Mouse (Mus musculus) brown adipose tissue, adult 24 weeks (tissue): ENCODE results near the gene Gm16442. TPM values are rescaled to one million over a fixed set of nuclear protein-coding genes. Genes with fewer than 3 reads are reported as not detected.
"Not testable (repeated sequence)": the region's sequence is repeated elsewhere in the genome, so short reads cannot be mapped to it uniquely, and the experiment has no call there.

Experiments
- H3K27ac ChIP-seq: fragments of 200-500 bp; replicated peaks from 2 replicates; pipeline ENCODE4 v1.5.1; 2012; ENCODE audit warnings: low read depth, mild to moderate bottlenecking, low read length
- H3K4me1 ChIP-seq: fragments of 200-500 bp; 2 replicates; pipeline ENCODE4 v1.6.1; 2012; ENCODE audit warnings: low read length, mixed read lengths; ENCODE audit not compliant: control insufficient read depth, insufficient read depth, insufficient read length
- H3K4me3 ChIP-seq: fragments of 200-500 bp; 2 replicates; pipeline ENCODE4 v1.5.1; 2012; ENCODE audit warnings: low read depth, mild to moderate bottlenecking, low read length, moderate library complexity; ENCODE audit not compliant: insufficient read depth
- polyA plus RNA-seq: library from polyadenylated mRNA; stranded (reverse); fragments of >200 nt; gene quantifications from 2 replicates; pipeline ENCODE4 v1.2.4, GENCODE M21; 2012; ENCODE audit not compliant: missing spikeins, insufficient read depth, insufficient read length

The Gm16442 gene
- not detected in 2 replicates for polyA plus RNA-seq

DNA sequence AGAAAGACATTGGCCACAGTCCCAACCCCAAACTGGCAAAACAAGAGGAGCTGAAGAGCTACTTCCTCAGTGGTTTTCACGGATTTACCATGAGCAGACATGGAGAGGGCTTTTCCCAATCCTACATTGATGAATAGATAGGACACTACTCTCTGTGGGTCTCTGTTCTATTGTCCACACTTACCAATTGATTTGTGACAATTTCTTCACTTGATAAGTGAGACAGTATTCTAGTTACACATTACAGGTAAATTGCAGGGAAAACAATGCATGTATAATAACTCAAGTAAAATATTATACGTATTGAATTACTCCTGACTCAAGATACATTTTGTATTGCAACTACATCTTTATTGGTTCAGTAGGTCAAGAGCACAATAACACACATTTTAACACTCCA, at the start of gene Gm16442:
Gene Gm16442 (minus strand): TSS at position 101 of the 400 bp plus-strand sequence.
- H3K4me1 ChIP-seq, H3K4me3 ChIP-seq, H3K27ac ChIP-seq: not testable (repeated sequence)

- not testable (repeated sequence) for H3K4me1 ChIP-seq, H3K27ac ChIP-seq, H3K4me3 ChIP-seq
These were observed 45.9 kb upstream of the Gm16442 start, which contains the start of gene Vmn1r94 for GRCm38 (mm10) chr7:20168277-20168676. Gene Vmn1r94, minus strand, starts transcription at chr7:20168377.

DNA sequence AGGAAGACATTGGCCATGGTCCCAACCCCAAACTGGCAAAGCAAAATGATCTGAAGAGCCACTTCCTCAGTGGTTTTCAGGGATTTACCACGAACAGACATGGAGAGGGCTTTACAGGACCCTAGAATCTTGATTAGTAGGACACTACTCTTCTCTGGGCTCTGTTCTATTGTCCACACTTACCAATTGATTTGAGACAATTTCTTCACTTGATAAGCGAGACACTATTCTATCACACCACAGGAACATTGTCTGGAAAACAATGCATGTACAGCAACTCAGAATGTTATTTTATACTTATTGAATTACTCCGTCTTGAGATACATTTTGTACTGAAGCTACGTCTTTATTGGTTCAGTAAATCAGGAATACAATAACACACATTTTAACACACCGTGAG, 16.6 kb upstream of the Gm16442 start, which contains the start of gene Vmn1r93:
Gene Vmn1r93 (minus strand): TSS at position 101 of the 400 bp plus-strand sequence.
- not testable (repeated sequence) for H3K4me3 ChIP-seq, H3K27ac ChIP-seq, H3K4me1 ChIP-seq

DNA sequence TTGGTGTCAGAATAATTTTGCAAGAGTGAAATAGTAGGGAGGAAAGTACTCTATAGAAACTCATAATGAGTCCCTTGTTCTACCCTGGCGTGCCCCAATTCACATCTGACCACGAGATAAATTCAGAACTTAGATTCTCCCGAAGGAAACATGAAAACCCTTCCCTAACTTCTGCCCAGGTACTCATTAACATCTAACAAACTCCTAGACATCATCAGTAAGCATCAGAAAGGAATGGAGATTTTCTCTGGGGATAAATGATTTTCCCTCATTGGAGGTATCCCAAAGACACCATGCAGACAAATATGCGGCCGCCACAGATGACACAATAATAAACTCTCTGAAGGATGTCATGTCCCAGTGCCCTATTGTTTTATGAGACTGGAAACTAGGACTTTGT, 23.0 kb downstream of the Gm16442 start, which contains the start of gene Vmn1r91:
Gene Vmn1r91 (plus strand): TSS at position 301 of the 400 bp plus-strand sequence.
- H3K27ac ChIP-seq, H3K4me3 ChIP-seq, H3K4me1 ChIP-seq: not testable (repeated sequence)

- H3K27ac ChIP-seq, H3K4me1 ChIP-seq, H3K4me3 ChIP-seq: not testable (repeated sequence)
These were observed 44.3 kb downstream of the Gm16442 start for GRCm38 (mm10) chr7:20078118-20078517.

Other genes with a start within 250 kb of the Gm16442 start
- not detected in 2 replicates for gene Ceacam19, start 234.6 kb downstream of the Gm16442 start, polyA plus RNA-seq
- 7.3 and 9.2 TPM in 2 replicates for gene Pvr, start 201.4 kb downstream of the Gm16442 start, polyA plus RNA-seq
- gene Igsf23, start 171.8 kb downstream of the Gm16442 start, polyA plus RNA-seq: not detected in 2 replicates
- gene Ceacam20, start 157.2 kb downstream of the Gm16442 start, polyA plus RNA-seq: not detected in 2 replicates
- gene Nlrp9b, start 131.1 kb downstream of the Gm16442 start, polyA plus RNA-seq: not detected in 2 replicates
- not detected in 2 replicates for gene Vmn1r91, start 22.9 kb downstream of the Gm16442 start, polyA plus RNA-seq
- not detected in 2 replicates for gene Vmn1r93, start 16.5 kb upstream of the Gm16442 start, polyA plus RNA-seq
- not detected in 2 replicates for gene Vmn1r94, start 45.8 kb upstream of the Gm16442 start, polyA plus RNA-seq
- not detected in 2 replicates for gene Vmn1r95, start 71.1 kb upstream of the Gm16442 start, polyA plus RNA-seq
- gene Gm6164, start 83.0 kb upstream of the Gm16442 start, polyA plus RNA-seq: not detected in 2 replicates
- gene Gm4498, start 111.2 kb upstream of the Gm16442 start, polyA plus RNA-seq: not detected in 2 replicates
- not detected in 2 replicates for gene Gm5890, start 140.3 kb upstream of the Gm16442 start, polyA plus RNA-seq
- gene Gm4133, start 211.5 kb upstream of the Gm16442 start, polyA plus RNA-seq: not detected in 2 replicates